Mouse (Mus musculus) heart, embryonic 10.5 days (tissue): ENCODE measurements around the gene Gpbp1. TPM values are rescaled to one million over a fixed set of nuclear protein-coding genes. Genes with fewer than 3 reads are reported as not detected.
A peak's percentile ranks its signal among the peaks of the same experiment; 100 is the strongest.

Experiments used
- DNase-seq: peaks from one replicate; pipeline ENCODE4 v3.0.0-alpha.2; 2017; ENCODE audit warnings: low spot score
- H3K27ac ChIP-seq: fragments of 300-500 bp; sonication (generic); 2 replicates; pipeline ENCODE4 v1.5.1; 2016; ENCODE audit warnings: mild to moderate bottlenecking
- H3K27me3 ChIP-seq: fragments of 300-500 bp; sonication (generic); 2 replicates; pipeline ENCODE4 v1.6.1; 2016; ENCODE audit warnings: mild to moderate bottlenecking; ENCODE audit not compliant: poor library complexity, insufficient read depth, severe bottlenecking
- H3K36me3 ChIP-seq: fragments of 300-500 bp; sonication (generic); 2 replicates; pipeline ENCODE4 v1.6.1; 2016; ENCODE audit warnings: mild to moderate bottlenecking, moderate library complexity
- H3K4me1 ChIP-seq: fragments of 300-500 bp; sonication (generic); 2 replicates; pipeline ENCODE4 v1.6.1; 2016; ENCODE audit warnings: mild to moderate bottlenecking
- H3K4me3 ChIP-seq: fragments of 300-500 bp; sonication (generic); 2 replicates; pipeline ENCODE4 v1.5.1; 2016; ENCODE audit warnings: mild to moderate bottlenecking, moderate library complexity
- H3K9me3 ChIP-seq: fragments of 300-500 bp; sonication (generic); 2 replicates; pipeline ENCODE4 v1.6.1; 2016; ENCODE audit warnings: mild to moderate bottlenecking, moderate library complexity
- WGBS: fragments of 180-500 bp; shearing (Covaris S2); methylation state at CpG from one replicate; pipeline ENCODE4 v1.1.7; 2016; 5-methylcytosine and 5-hydroxymethylcytosine counted together
- polyA plus RNA-seq: library from polyadenylated mRNA; unstranded; fragments of >200 nt; fragmentation: Nextera tagmentation; extraction: Ambion mirVana; gene quantifications from 2 replicates; pipeline ENCODE4 v1.2.1, GENCODE M21; 2016

Gpbp1 gene
- polyA plus RNA-seq, 1 experiment from 2014 or later: 75.2 TPM

DNA sequence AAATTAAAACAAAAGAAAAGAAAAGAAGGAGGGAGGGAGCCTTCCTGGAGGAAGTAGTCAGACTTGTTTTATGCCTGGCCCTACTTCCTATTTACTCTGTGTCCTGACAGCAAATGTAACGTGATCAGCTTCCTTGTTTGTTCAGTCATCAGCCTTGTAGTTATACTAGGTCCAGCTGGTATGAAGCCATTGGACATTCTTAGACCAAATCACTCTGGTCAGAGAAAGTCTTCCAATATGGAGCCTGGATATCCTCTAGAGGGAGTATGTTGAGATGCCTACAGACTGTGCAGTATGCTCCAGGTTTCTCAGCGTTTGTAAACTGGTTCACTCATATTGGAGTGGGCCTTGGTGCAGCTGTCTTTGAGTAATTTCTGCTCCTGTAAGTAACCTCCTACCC lies 71.8 kb downstream of the Gpbp1 start:
- Histone ChIP-seq H3K27ac (no peak overlapping the region), H3K27me3 (no peaks in the 10 kb centered on the region), H3K36me3 (0 out of 2 replicates have a peak, but pooled peaks cover 2% of the 10 kb centered on the region), H3K4me3 (no peak overlapping the region), H3K4me1 (no peaks in the 10 kb centered on the region), H3K9me3 (no peaks in the 10 kb centered on the region)
- no peak for DNase-seq
- WGBS: 62% methylated on average over 2 of the region's 2 CpGs

DNA sequence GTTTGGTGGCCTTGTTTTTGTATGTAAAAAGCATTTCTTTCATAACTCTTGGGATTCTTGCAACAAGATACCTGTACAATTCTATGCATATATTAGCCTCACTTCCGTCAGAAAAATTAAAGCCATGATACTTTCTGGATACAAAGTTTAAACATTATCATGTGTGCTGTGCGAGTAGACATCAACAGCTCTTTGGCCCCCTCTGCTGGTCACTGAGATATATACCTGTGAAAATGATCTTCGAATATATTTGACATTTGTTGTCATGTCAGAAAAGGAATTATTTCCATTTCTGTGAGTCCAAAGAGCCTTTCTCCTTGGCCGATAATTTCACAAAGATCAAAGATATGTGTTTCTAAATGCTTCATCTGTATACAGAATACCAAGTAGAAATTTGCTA lies 76.8 kb downstream of the Gpbp1 start:
- H3K9me3 ChIP-seq: no peaks in the 10 kb centered on the region
- H3K36me3 ChIP-seq: no peaks in the 10 kb centered on the region
- no peak overlapping the region for H3K4me3 ChIP-seq
- no peak overlapping the region for H3K27ac ChIP-seq
- 0 out of 2 replicates have a peak, but pooled peaks cover 4% of the 10 kb centered on the region for H3K4me1 ChIP-seq
- WGBS: 44% methylated on average over 4 of the region's 4 CpGs
- no peaks in the 10 kb centered on the region for H3K27me3 ChIP-seq
- DNase-seq: no peak

DNA sequence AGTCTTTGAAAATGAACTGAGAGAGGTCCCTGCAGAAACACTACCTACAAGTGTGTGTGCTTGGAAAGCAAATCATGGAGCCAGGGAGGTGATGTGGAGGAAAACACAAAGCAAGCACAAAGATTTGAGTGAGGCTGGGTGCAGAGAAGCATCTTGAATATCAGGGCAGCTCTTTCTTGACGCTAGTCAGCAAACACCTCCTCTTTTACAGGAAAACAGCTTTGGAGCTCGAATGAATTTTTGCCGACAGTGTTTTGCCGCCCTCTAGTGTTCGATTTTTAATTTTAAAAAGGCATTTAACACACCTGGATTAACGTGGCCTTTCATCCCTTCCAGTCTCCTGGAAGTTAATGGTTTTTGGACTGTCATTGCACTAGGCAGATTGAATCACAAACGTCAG lies 79.1 kb downstream of the Gpbp1 start:
- Histone ChIP-seq H3K27ac (0 out of 2 replicates have a peak overlapping the region, but pooled peaks have one; percentile 42), H3K36me3 (no peaks in the 10 kb centered on the region), H3K4me3 (no peak overlapping the region), H3K27me3 (no peaks in the 10 kb centered on the region), H3K4me1 (0 out of 2 replicates have a peak, but pooled peaks cover 4% of the 10 kb centered on the region), H3K9me3 (no peaks in the 10 kb centered on the region)
- whole genome bisulfite sequencing: 4% methylated on average over 7 of the region's 7 CpGs
- no peak for DNase-seq

DNA sequence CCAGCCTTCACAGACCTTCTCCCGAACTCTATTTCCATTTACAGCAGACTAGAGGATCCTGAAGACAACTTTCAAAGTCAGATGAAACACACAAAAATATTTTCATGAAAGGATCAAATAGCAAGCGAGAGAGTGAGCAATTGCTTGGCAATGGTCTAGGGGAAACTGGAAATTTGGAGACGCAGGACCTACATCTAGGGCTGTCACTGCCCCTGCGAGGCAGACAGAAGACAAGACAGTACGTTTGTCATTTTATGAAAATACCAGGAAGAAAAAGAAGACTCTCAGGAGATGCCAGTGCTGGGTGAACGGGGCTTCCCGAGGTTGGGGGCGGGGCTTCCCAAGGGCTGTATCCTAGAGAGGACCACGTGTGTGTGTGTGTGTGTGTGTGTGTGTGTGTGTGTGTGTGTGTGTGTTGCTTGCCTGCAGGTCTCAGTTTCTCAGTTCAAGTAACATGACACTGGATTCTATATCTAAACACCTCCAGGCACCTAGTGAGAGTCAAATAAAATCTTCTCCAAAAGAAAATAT lies 83.0 kb downstream of the Gpbp1 start:
- 71% methylated on average over 9 of the region's 9 CpGs for WGBS
- no peak overlapping the region for H3K27ac ChIP-seq

DNA sequence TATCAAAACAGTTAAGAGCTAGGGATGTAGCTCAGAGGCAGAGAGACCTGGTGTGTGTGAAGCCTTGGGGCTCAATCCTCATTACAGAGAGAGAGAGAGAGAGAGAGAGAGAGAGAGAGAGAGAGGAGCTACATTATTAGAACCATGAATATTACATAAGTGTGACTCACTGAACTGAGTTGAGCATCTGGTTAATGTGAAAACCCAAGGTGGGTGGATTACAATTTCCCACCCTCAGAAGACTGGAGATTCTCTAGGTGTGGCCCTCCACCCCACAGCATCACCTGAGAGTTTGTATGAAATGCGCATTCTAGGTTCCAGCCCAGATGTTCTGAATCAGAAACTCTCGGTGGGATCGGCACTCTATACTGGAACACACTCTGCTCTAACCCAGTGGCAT lies 84.0 kb downstream of the Gpbp1 start:
- 87% methylated on average over 3 of the region's 3 CpGs for WGBS
- Histone ChIP-seq H3K9me3 (no peaks in the 10 kb centered on the region), H3K4me1 (0 out of 2 replicates have a peak, but pooled peaks cover 4% of the 10 kb centered on the region), H3K27me3 (no peaks in the 10 kb centered on the region), H3K27ac (no peak overlapping the region), H3K36me3 (no peaks in the 10 kb centered on the region), H3K4me3 (no peak overlapping the region)
- DNase-seq: no peak

More for the DNA sequence above, 83.0 kb downstream of the Gpbp1 start:
- DNase-seq: no peak
- no peaks in the 10 kb centered on the region for H3K27me3 ChIP-seq
- H3K36me3 ChIP-seq: no peaks in the 10 kb centered on the region
- 0 out of 2 replicates have a peak, but pooled peaks cover 4% of the 10 kb centered on the region for H3K4me1 ChIP-seq
- no peak overlapping the region for H3K4me3 ChIP-seq
- H3K9me3 ChIP-seq: no peaks in the 10 kb centered on the region

DNA sequence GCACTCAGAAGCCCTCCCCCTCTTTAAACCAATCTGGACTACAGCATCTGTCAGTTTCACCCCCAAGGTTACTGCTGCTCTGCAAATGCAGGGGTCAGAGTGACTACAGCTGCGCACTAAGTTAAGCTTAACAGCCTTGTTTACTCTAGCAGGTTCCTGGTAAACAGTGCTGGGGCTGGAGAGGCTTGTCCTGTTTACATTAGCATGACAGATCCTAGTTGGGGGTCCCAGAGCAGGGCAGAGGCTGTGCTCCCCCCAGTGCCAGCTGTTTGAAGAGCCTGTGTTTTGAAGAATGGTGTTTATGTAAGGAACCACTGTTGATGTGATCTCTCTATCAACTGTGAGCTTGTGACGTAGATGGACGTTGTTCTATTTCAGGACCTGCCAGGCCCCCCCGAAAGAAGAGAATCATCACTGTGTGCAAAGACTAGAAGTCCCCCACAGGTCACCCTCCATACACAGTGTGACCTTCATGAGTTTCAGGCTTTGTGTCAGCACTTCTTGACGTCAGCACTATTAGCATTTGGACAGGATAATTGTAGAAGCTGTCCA lies 92.2 kb downstream of the Gpbp1 start:
- no peak for DNase-seq
- WGBS: 10% methylated on average over 5 of the region's 5 CpGs
- no peak overlapping the region for H3K4me3 ChIP-seq
- no peaks in the 10 kb centered on the region for H3K36me3 ChIP-seq
- no peaks in the 10 kb centered on the region for H3K9me3 ChIP-seq
- H3K27me3 ChIP-seq: no peaks in the 10 kb centered on the region
- H3K4me1 ChIP-seq: peaks cover 15% of the 10 kb centered on the region
- H3K27ac ChIP-seq: peak overlapping the region; percentile 47; the same call in 1 of the 2 replicates

DNA sequence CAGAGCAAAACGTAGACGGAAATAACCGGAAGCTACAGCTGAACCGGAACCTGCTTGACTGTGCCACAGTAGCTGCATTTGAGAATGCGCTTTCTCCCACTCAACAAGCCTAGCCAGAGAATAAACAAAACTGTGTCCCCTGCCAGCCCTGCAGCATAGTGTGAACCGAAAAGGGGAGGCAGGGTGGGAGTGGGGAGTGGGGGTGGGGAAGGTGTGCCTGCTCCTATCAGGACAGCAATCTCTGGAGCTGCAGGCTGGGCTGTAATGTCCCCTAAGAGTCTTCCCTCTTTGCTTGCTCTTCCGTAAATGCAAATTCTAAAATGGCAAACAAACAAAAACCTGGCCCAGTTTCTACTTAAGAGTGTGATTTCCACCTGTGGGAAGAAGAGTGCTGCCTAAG lies 92.8 kb downstream of the Gpbp1 start:
- H3K36me3 ChIP-seq: no peaks in the 10 kb centered on the region
- DNase-seq: no peak
- 31% methylated on average over 7 of the region's 7 CpGs for WGBS
- no peak overlapping the region for H3K4me3 ChIP-seq
- H3K4me1 ChIP-seq: peaks cover 15% of the 10 kb centered on the region
- H3K9me3 ChIP-seq: no peaks in the 10 kb centered on the region
- H3K27me3 ChIP-seq: no peaks in the 10 kb centered on the region
- peak overlapping the region; percentile 47 for H3K27ac ChIP-seq

DNA sequence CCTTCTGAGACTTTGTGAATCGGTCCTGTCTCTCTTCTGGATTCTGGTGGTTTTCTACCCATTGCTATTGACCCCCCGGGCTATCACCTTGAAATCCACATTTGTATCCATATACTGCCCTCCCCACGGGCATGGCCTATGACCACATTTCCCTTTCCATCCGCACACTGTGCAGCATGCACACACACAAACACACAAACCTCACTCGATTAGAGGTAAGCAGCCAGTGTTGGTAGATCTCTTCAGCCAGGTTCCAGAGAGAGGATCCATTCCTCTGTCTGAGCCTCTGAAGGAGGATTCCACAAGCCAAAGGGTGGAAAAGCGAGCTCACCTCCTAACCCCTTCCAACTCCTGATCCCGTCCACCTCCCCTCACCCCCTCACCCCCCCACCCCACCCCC lies 94.4 kb downstream of the Gpbp1 start:
- H3K27ac ChIP-seq: no peak overlapping the region
- H3K4me1 ChIP-seq: peaks cover 15% of the 10 kb centered on the region
- WGBS: 85% methylated on average over 7 of the region's 7 CpGs
- H3K36me3 ChIP-seq: no peaks in the 10 kb centered on the region
- H3K4me3 ChIP-seq: no peak overlapping the region
- H3K27me3 ChIP-seq: no peaks in the 10 kb centered on the region
- DNase-seq: no peak
- no peaks in the 10 kb centered on the region for H3K9me3 ChIP-seq

DNA sequence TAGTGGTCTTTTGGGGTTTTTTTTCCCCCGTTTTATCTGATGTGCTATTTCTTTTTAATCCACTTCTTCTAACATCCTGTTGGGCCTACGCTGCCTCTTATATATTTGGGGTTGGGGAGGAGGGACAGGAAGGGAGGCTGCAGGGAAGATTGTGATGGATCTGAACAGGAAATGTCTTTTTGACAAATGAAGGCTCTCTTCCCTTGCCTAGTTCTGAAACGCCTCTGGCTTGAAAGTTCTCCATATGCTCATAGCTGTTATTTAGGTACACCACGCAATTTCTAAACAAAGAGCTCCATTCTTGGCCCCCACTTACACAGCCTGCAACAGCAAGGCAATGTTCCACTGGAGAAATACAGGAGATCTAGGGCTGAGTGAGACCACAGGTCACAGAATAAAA lies 95.0 kb downstream of the Gpbp1 start:
- no peak for DNase-seq
- no peaks in the 10 kb centered on the region for H3K27me3 ChIP-seq
- WGBS: 55% methylated on average over 4 of the region's 4 CpGs
- no peak overlapping the region for H3K4me3 ChIP-seq
- no peak overlapping the region for H3K27ac ChIP-seq
- H3K4me1 ChIP-seq: peaks cover 15% of the 10 kb centered on the region
- H3K36me3 ChIP-seq: no peaks in the 10 kb centered on the region
- no peaks in the 10 kb centered on the region for H3K9me3 ChIP-seq

DNA sequence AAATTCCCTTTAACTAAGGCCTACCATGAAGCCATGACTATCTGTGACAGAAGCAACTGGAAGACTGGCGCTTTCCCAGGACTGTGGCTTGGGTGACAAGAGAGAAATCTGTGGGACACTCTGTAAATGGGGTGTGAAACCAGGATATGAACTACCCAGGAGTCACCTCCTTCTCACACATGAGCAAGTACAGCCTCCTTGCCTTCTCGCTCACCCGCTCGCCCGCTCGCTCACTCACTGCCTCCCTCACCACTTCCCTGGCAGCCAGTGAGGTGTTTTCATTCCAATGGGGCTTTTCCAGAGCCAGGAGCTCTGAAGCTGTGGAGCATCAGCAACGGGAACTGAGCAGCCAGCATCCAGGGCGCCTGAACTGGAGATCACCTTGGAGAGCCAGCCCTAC lies 95.6 kb downstream of the Gpbp1 start:
- Histone ChIP-seq H3K27ac (peak overlapping the region; percentile 1; the same call in 1 of the 2 replicates), H3K4me1 (peaks cover 15% of the 10 kb centered on the region), H3K4me3 (no peak overlapping the region), H3K27me3 (no peaks in the 10 kb centered on the region), H3K36me3 (no peaks in the 10 kb centered on the region), H3K9me3 (no peaks in the 10 kb centered on the region)
- WGBS: 66% methylated on average over 8 of the region's 8 CpGs
- DNase-seq: no peak

DNA sequence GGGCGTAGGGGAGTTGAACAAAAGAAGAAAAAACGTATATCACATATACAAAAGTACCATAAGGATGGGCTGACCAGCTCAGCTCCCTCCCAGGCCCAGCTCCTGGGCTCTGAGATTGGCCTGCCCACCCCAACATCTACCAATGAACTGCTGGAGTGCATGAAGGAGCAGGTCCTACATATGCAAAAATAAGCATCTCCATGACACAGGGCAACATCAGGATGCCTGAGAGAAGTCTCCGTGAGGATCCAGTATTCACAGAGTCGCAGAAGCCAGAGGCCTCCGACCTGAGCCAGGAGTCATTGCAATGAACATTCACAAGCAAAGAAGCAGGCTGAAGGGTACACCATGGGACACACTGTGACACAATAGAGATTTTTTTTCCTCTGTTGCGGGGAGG lies 96.5 kb downstream of the Gpbp1 start:
- 75% methylated on average over 6 of the region's 6 CpGs for WGBS
- Histone ChIP-seq H3K4me1 (peaks cover 15% of the 10 kb centered on the region), H3K4me3 (no peak overlapping the region), H3K27me3 (no peaks in the 10 kb centered on the region), H3K9me3 (no peaks in the 10 kb centered on the region), H3K36me3 (no peaks in the 10 kb centered on the region), H3K27ac (no peak overlapping the region)
- DNase-seq: no peak

DNA sequence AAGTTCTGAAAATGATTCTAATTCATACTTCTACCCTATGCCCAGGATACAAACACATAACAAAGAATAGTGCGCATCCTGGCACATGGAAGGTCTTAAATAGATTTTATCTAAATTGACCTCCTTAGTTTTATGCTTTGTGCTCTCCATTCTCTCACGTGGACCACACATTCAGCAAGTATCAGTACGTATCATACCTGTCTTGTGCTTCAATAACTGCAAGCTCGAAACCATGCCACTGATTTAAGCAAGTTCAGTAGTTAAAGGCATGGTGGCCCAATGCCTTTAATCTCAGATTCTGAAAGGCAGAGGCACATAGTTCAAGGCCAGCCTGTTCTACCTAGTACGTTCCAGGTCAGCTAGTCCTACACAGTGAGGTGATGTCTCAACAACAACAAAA lies 98.5 kb downstream of the Gpbp1 start:
- Histone ChIP-seq H3K9me3 (no peaks in the 10 kb centered on the region), H3K4me3 (no peak overlapping the region), H3K27ac (no peak overlapping the region), H3K4me1 (peaks cover 4% of the 10 kb centered on the region; the same call in 1 of the 2 replicates), H3K36me3 (no peaks in the 10 kb centered on the region), H3K27me3 (no peaks in the 10 kb centered on the region)
- 85% methylated on average over 5 of the region's 5 CpGs for WGBS
- DNase-seq: no peak

DNA sequence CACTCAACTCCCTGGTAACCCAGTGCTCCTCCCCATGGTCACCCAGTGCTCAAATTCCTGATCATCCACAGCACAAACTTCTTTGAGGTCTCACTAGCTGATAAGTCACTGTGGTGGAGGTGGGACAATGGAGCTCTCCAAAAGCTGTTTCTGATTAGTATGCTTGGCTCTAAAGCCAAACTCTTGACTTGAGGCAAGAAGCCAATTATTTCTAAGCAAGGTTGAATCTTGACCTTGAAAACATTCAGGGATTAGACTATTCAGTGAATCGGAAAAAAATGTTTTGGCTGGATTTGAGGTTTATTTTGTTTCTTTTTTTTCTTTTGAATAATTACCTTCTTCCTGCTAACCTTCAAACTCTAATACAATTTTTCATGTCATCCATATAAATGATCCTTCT lies 98.9 kb downstream of the Gpbp1 start:
- Histone ChIP-seq H3K9me3 (no peaks in the 10 kb centered on the region), H3K4me1 (peaks cover 4% of the 10 kb centered on the region; the same call in 1 of the 2 replicates), H3K36me3 (no peaks in the 10 kb centered on the region), H3K27ac (no peak overlapping the region), H3K4me3 (no peak overlapping the region), H3K27me3 (no peaks in the 10 kb centered on the region)
- DNase-seq: no peak
- 91% methylated on average over 1 of the region's 1 CpGs for WGBS
